Mouse (Mus musculus) thymus, postnatal 36 days (tissue): ENCODE data around the gene Klhl5.
"Not testable (repeated sequence)": the region's sequence is repeated elsewhere in the genome, so short reads cannot be mapped to it uniquely, and the experiment has no call there.

ENCODE experiments used
- DNase-seq, 2 experiments: peaks; one replicate each; pipeline ENCODE4 v3.0.0; 2022; ENCODE audit warnings: mixed read lengths in 2 of 2

Gene Klhl5

GRCm38 (mm10) chr5:65097457-65097856 is 9.9 kb upstream of the Klhl5 start:
- DNase-seq, result no peak

GRCm38 (mm10) chr5:65100002-65100401 is 7.3 kb upstream of the Klhl5 start:
- DNase-seq, result no peak

- no peak for DNase-seq
These were observed 6.1 kb upstream of the Klhl5 start for GRCm38 (mm10) chr5:65101209-65101608.

- no peak for DNase-seq
These were observed 5.7 kb upstream of the Klhl5 start for GRCm38 (mm10) chr5:65101621-65102020.

- no peak for DNase-seq
These were observed 5.2 kb upstream of the Klhl5 start for GRCm38 (mm10) chr5:65102026-65102640.

GRCm38 (mm10) chr5:65102641-65103042 is 4.7 kb upstream of the Klhl5 start:
- no peak for DNase-seq

GRCm38 (mm10) chr5:65107773-65108432 is 564 bp downstream of the Klhl5 start:
- DNase-seq, result peak in 1 of 2 experiments; percentile 52

- not testable (repeated sequence) for DNase-seq
These were observed 4.9 kb downstream of the Klhl5 start for GRCm38 (mm10) chr5:65112225-65112624.

- no peak for DNase-seq
These were observed 6.0 kb downstream of the Klhl5 start for GRCm38 (mm10) chr5:65113323-65113722.

GRCm38 (mm10) chr5:65116789-65117188 is 9.4 kb downstream of the Klhl5 start:
- DNase-seq, result no peak

GRCm38 (mm10) chr5:65119495-65119894 is 12.2 kb downstream of the Klhl5 start:
- no peak for DNase-seq

GRCm38 (mm10) chr5:65119918-65120317 is 12.6 kb downstream of the Klhl5 start:
- DNase-seq, result no peak

- DNase-seq, result no peak
These were observed 15.3 kb downstream of the Klhl5 start for GRCm38 (mm10) chr5:65122616-65123015.

GRCm38 (mm10) chr5:65126137-65126536 is 18.8 kb downstream of the Klhl5 start:
- DNase-seq, result no peak

GRCm38 (mm10) chr5:65128481-65128880 is 21.1 kb downstream of the Klhl5 start:
- no peak for DNase-seq

- DNase-seq, result no peak
These were observed 23.3 kb downstream of the Klhl5 start for GRCm38 (mm10) chr5:65130528-65131210.

- DNase-seq, result no peak
These were observed 24.0 kb downstream of the Klhl5 start for GRCm38 (mm10) chr5:65131211-65131879.

GRCm38 (mm10) chr5:65136159-65136558 is 28.8 kb downstream of the Klhl5 start:
- DNase-seq, result no peak

- DNase-seq, result no peak
These were observed 29.7 kb downstream of the Klhl5 start for GRCm38 (mm10) chr5:65137073-65137472.

GRCm38 (mm10) chr5:65141242-65141641 is 33.9 kb downstream of the Klhl5 start:
- DNase-seq, result no peak

- no peak for DNase-seq
These were observed 34.9 kb downstream of the Klhl5 start for GRCm38 (mm10) chr5:65142247-65142646.

GRCm38 (mm10) chr5:65145499-65146101 is 38.3 kb downstream of the Klhl5 start:
- no peak for DNase-seq

- no peak for DNase-seq
These were observed 39.4 kb downstream of the Klhl5 start for GRCm38 (mm10) chr5:65146749-65147148.
